Mouse (Mus musculus): Measurements from ENCODE around the gene Mknk2. TPM values are rescaled to one million over a fixed set of nuclear protein-coding genes. Genes with fewer than 3 reads are reported as not detected.
A peak's percentile ranks its signal among the peaks of the same experiment; 100 is the strongest.

Mknk2 gene
- polyA plus RNA-seq, 1 experiment from 2014 or later: 79.5 TPM

GRCm38 (mm10) chr10:80695186-80695585 lies 17.3 kb upstream of the Mknk2 start:
- no peak overlapping the region for H3K9ac ChIP-seq (ENCODE audit: low read length)
- DNase-seq (ENCODE audit: low spot score) (no peak), ATAC-seq (ENCODE audit: insufficient read depth, low FRiP score, low TSS enrichment) (no peak)
- H3K36me3 ChIP-seq (ENCODE audit: control insufficient read depth, insufficient read depth, low read length): no peaks in the 10 kb centered on the region; the same call in none of the 2 replicates
- H3K4me3 ChIP-seq (ENCODE audit: low read depth, low read length): no peak overlapping the region
- no peaks in the 10 kb centered on the region for H3K9me3 ChIP-seq (ENCODE audit: control insufficient read depth, low read length)
- WGBS: 81% methylated on average over 2 of the region's 2 CpGs
- no peaks in the 10 kb centered on the region for H3K27me3 ChIP-seq (ENCODE audit: control insufficient read depth, insufficient read depth, low read length)
- H3K4me2 ChIP-seq (ENCODE audit: low read depth): no peak overlapping the region
- H3K27ac ChIP-seq (ENCODE audit: low read depth, low read length): no peak overlapping the region
- no peaks in the 10 kb centered on the region; the same call in 1 of the 2 replicates for H3K4me1 ChIP-seq (ENCODE audit: control insufficient read depth, insufficient read depth, low read length)

DNA sequence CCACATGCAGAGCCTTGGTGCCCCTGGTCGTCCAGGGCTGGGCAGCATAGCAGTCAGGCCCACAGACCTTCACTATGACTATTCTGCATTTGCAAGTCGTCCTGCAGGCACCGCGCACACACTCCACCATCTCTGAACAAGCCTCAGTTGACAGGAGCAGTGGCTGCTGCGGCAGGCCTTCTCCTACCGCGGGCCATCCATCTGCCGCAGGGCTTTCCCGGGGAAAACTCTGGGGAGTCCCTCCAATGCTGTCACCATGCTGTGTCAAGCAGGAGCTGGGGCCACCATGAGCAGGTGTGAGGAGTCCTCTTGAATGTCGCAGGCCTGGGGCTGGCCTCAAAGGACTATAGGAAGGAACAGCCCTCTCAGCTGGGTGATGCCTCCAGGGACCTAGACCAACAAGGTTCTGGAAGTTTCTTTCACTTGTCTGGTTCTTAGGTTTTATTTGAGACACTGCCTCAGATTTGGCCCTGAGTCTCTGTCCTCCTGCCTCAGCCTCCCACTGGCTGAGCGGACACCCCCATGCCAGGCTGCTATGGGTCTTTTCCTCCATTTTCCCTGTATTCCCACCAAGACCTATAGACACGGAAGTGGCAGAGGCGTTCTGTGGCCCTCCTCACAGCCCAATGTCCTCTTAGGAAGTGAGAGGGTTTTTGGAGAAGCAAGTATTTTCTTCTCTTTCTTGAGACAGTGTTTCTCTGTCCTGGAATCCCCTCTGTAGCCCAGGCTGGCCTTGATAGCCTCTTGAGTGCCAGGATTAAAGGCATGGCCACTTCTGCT lies 16.4 kb upstream of the Mknk2 start:
- H3K4me3 ChIP-seq (ENCODE audit: low read depth, low read length): no peak overlapping the region
- H3K27me3 ChIP-seq (ENCODE audit: control insufficient read depth, insufficient read depth, low read length): no peaks in the 10 kb centered on the region
- 92% methylated on average over 13 of the region's 13 CpGs for WGBS
- H3K36me3 ChIP-seq (ENCODE audit: control insufficient read depth, insufficient read depth, low read length): peaks cover 4% of the 10 kb centered on the region
- no peaks in the 10 kb centered on the region for H3K4me1 ChIP-seq (ENCODE audit: control insufficient read depth, insufficient read depth, low read length)
- DNase-seq (ENCODE audit: low spot score) (no peak), ATAC-seq (ENCODE audit: insufficient read depth, low FRiP score, low TSS enrichment) (no peak)
- H3K9ac ChIP-seq (ENCODE audit: low read length): no peak overlapping the region
- no peak overlapping the region for H3K4me2 ChIP-seq (ENCODE audit: low read depth)
- no peak overlapping the region for H3K27ac ChIP-seq (ENCODE audit: low read depth, low read length)
- no peaks in the 10 kb centered on the region for H3K9me3 ChIP-seq (ENCODE audit: control insufficient read depth, low read length)

DNA sequence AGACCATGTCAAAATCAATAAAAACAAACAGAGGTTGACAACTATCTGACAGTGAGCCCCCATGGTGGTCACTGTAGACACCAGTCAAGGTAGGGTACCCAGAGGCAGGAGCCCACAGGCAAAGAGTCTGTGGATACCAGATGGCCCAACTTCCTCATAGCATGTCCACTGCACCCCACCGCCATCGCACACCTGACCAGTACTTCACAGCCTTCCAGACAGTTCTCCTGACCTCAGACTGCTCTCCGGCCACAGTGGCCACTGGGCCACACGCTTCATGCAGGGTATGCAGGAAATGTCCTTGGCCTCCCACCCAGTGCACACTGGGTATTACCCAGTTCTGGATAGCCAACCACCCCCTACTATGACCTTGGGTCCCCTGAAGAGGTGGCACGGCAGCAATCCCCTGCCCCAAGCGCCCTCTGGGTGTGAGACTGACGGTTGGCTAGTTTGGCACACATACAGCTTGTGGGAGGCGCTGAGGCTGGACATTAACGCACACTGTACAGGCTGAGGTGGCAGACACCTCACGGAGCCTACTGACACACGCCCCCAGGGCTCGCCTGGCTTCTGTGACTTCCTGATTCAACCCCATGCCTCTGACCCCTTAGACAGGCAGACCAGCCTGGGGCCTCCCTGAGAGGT lies 15.6 kb upstream of the Mknk2 start:
- DNase-seq (ENCODE audit: low spot score): no peak
- no peak overlapping the region for H3K4me3 ChIP-seq (ENCODE audit: low read depth, low read length)
- H3K4me1 ChIP-seq (ENCODE audit: control insufficient read depth, insufficient read depth, low read length): no peaks in the 10 kb centered on the region
- H3K27ac ChIP-seq (ENCODE audit: low read depth, low read length): no peak overlapping the region
- peaks cover 8% of the 10 kb centered on the region for H3K36me3 ChIP-seq (ENCODE audit: control insufficient read depth, insufficient read depth, low read length)
- no peaks in the 10 kb centered on the region for H3K9me3 ChIP-seq (ENCODE audit: control insufficient read depth, low read length)
- H3K9ac ChIP-seq (ENCODE audit: low read length): no peak overlapping the region
- no peak overlapping the region for H3K4me2 ChIP-seq (ENCODE audit: low read depth)
- no peaks in the 10 kb centered on the region for H3K27me3 ChIP-seq (ENCODE audit: control insufficient read depth, insufficient read depth, low read length)
- ATAC-seq (ENCODE audit: insufficient read depth, low FRiP score, low TSS enrichment): no peak
- WGBS: 94% methylated on average over 12 of the region's 12 CpGs

GRCm38 (mm10) chr10:80692249-80693165 lies 14.6 kb upstream of the Mknk2 start:
- ATAC-seq (ENCODE audit: insufficient read depth, low FRiP score, low TSS enrichment) (no peak), DNase-seq (ENCODE audit: low spot score) (no peak)
- no peaks in the 10 kb centered on the region for H3K9me3 ChIP-seq (ENCODE audit: control insufficient read depth, low read length)
- H3K27ac ChIP-seq (ENCODE audit: low read depth, low read length): no peak overlapping the region
- H3K4me1 ChIP-seq (ENCODE audit: control insufficient read depth, insufficient read depth, low read length): no peaks in the 10 kb centered on the region
- WGBS: 83% methylated on average over 14 of the region's 14 CpGs
- no peak overlapping the region for H3K4me3 ChIP-seq (ENCODE audit: low read depth, low read length)
- H3K4me2 ChIP-seq (ENCODE audit: low read depth): no peak overlapping the region
- peaks cover 8% of the 10 kb centered on the region for H3K36me3 ChIP-seq (ENCODE audit: control insufficient read depth, insufficient read depth, low read length)
- no peak overlapping the region for H3K9ac ChIP-seq (ENCODE audit: low read length)
- no peaks in the 10 kb centered on the region for H3K27me3 ChIP-seq (ENCODE audit: control insufficient read depth, insufficient read depth, low read length)

- Histone ChIP-seq H3K9me3 (ENCODE audit: control insufficient read depth, low read length) (no peaks in the 10 kb centered on the region), H3K4me2 (ENCODE audit: low read depth) (no peak overlapping the region), H3K9ac (ENCODE audit: low read length) (no peak overlapping the region), H3K4me1 (ENCODE audit: control insufficient read depth, insufficient read depth, low read length) (no peaks in the 10 kb centered on the region), H3K27ac (ENCODE audit: low read depth, low read length) (no peak overlapping the region), H3K36me3 (ENCODE audit: control insufficient read depth, insufficient read depth, low read length) (peaks cover 15% of the 10 kb centered on the region), H3K27me3 (ENCODE audit: control insufficient read depth, insufficient read depth, low read length) (no peaks in the 10 kb centered on the region), H3K4me3 (ENCODE audit: low read depth, low read length) (no peak overlapping the region)
- ATAC-seq (ENCODE audit: insufficient read depth, low FRiP score, low TSS enrichment): no peak
- WGBS: 47% methylated on average over 5 of the region's 5 CpGs
- peak; percentile 69 for DNase-seq (ENCODE audit: low spot score)
These were observed 9.9 kb upstream of the Mknk2 start for GRCm38 (mm10) chr10:80687850-80688249.

DNA sequence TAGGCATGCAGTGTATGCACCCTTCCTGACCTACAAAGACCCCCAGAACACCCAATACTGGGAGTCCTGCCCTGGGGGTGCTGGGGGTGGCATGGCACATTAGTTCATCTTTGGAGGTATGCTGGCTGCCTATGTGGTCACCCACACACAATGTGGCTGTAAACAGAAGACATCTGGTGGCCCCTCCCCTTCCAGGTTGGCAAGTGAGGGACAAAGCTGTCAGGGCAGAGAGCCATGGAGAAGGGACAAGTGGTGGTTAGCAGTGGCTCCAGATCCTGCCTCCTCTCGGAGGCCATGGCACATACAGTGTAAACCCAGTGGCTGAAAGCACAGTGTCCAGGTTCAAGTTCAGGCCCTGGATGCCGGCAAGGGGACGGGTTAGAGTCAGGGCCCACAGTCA lies 8.7 kb upstream of the Mknk2 start:
- DNase-seq (ENCODE audit: low spot score): no peak
- H3K4me1 ChIP-seq (ENCODE audit: control insufficient read depth, insufficient read depth, low read length): no peaks in the 10 kb centered on the region
- no peaks in the 10 kb centered on the region for H3K27me3 ChIP-seq (ENCODE audit: control insufficient read depth, insufficient read depth, low read length)
- WGBS: 89% methylated on average over 3 of the region's 3 CpGs
- peaks cover 15% of the 10 kb centered on the region for H3K36me3 ChIP-seq (ENCODE audit: control insufficient read depth, insufficient read depth, low read length)
- H3K9me3 ChIP-seq (ENCODE audit: control insufficient read depth, low read length): no peaks in the 10 kb centered on the region
- ATAC-seq (ENCODE audit: insufficient read depth, low FRiP score, low TSS enrichment): no peak
- no peak overlapping the region for H3K9ac ChIP-seq (ENCODE audit: low read length)
- H3K27ac ChIP-seq (ENCODE audit: low read depth, low read length): no peak overlapping the region
- H3K4me2 ChIP-seq (ENCODE audit: low read depth): no peak overlapping the region
- no peak overlapping the region for H3K4me3 ChIP-seq (ENCODE audit: low read depth, low read length)

GRCm38 (mm10) chr10:80684984-80685383 lies 7.1 kb upstream of the Mknk2 start:
- no peak overlapping the region for H3K9ac ChIP-seq (ENCODE audit: low read length)
- no peak overlapping the region for H3K27ac ChIP-seq (ENCODE audit: low read depth, low read length)
- DNase-seq (ENCODE audit: low spot score) (no peak), ATAC-seq (ENCODE audit: insufficient read depth, low FRiP score, low TSS enrichment) (no peak)
- no peaks in the 10 kb centered on the region for H3K27me3 ChIP-seq (ENCODE audit: control insufficient read depth, insufficient read depth, low read length)
- WGBS: 90% methylated on average over 4 of the region's 4 CpGs
- no peaks in the 10 kb centered on the region for H3K9me3 ChIP-seq (ENCODE audit: control insufficient read depth, low read length)
- no peak overlapping the region for H3K4me2 ChIP-seq (ENCODE audit: low read depth)
- H3K36me3 ChIP-seq (ENCODE audit: control insufficient read depth, insufficient read depth, low read length): peaks cover 15% of the 10 kb centered on the region
- no peaks in the 10 kb centered on the region for H3K4me1 ChIP-seq (ENCODE audit: control insufficient read depth, insufficient read depth, low read length)
- no peak overlapping the region for H3K4me3 ChIP-seq (ENCODE audit: low read depth, low read length)

DNA sequence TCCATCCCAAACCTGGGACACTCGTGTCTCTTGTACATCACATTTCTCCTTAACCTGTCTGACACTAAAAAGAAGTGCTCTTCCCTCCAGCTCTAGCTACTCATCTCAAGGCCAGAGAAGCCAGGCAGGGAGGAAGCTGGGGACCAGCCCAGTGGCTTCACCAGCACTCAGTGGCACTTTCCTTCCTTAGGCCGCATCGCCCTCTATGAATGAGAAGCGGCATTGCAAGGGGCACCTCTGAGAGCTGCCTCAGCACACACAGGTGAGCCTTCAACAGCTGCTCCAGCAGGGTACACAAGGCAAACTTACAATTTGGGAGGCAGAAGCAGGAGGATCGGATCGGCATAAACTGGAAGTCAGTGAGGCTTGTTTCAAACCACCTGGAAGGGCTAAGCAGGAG lies 6.3 kb upstream of the Mknk2 start:
- 57% methylated on average over 6 of the region's 6 CpGs for WGBS
- H3K4me3 ChIP-seq (ENCODE audit: low read depth, low read length): no peak overlapping the region
- DNase-seq (ENCODE audit: low spot score) (peak; percentile 29), ATAC-seq (ENCODE audit: insufficient read depth, low FRiP score, low TSS enrichment) (no peak)
- peaks cover 9% of the 10 kb centered on the region for H3K36me3 ChIP-seq (ENCODE audit: control insufficient read depth, insufficient read depth, low read length)
- H3K27me3 ChIP-seq (ENCODE audit: control insufficient read depth, insufficient read depth, low read length): no peaks in the 10 kb centered on the region
- H3K27ac ChIP-seq (ENCODE audit: low read depth, low read length): no peak overlapping the region
- no peak overlapping the region for H3K4me2 ChIP-seq (ENCODE audit: low read depth)
- H3K9me3 ChIP-seq (ENCODE audit: control insufficient read depth, low read length): no peaks in the 10 kb centered on the region
- no peak overlapping the region for H3K9ac ChIP-seq (ENCODE audit: low read length)
- no peaks in the 10 kb centered on the region for H3K4me1 ChIP-seq (ENCODE audit: control insufficient read depth, insufficient read depth, low read length)
